Mouse (Mus musculus) hindbrain, embryonic 14.5 days (tissue): ENCODE data around the gene P4ha2. TPM values are rescaled to one million over a fixed set of nuclear protein-coding genes. Genes with fewer than 3 reads are reported as not detected.

Experiments used
- ATAC-seq: fragments of 200-750 bp; cut with Nextera tagmentation; 2 replicates; pipeline ENCODE4 v1.8.0; 2017; ENCODE audit warnings: moderate number of reproducible peaks, mild to moderate bottlenecking, moderate TSS enrichment, moderate library complexity; ENCODE audit not compliant: low FRiP score
- DNase-seq: peaks from one replicate; pipeline ENCODE4 v3.0.0-alpha.2; 2015; ENCODE audit warnings: low spot score
- H3K27ac ChIP-seq: fragments of 300-500 bp; sonication (generic); 2 replicates; pipeline ENCODE4 v1.5.1; 2014; ENCODE audit warnings: mild to moderate bottlenecking, moderate library complexity
- H3K27me3 ChIP-seq: fragments of 300-500 bp; sonication (generic); 2 replicates; pipeline ENCODE4 v1.6.1; 2014; ENCODE audit warnings: mild to moderate bottlenecking, low read length, mixed read lengths; ENCODE audit not compliant: control insufficient read depth, insufficient read depth
- H3K36me3 ChIP-seq: fragments of 300-500 bp; sonication (generic); replicated peaks from 2 replicates; pipeline ENCODE4 v1.6.1; 2014; ENCODE audit not compliant: control insufficient read depth, insufficient read depth
- H3K4me1 ChIP-seq: fragments of 300-500 bp; sonication (generic); replicated peaks from 2 replicates; pipeline ENCODE4 v1.6.1; 2014; ENCODE audit warnings: antibody characterized with exemption, low read length, mixed read lengths; ENCODE audit not compliant: control insufficient read depth, insufficient read depth
- H3K4me2 ChIP-seq: fragments of 300-500 bp; sonication (generic); replicated peaks from 2 replicates; pipeline ENCODE4 v1.6.1; 2014; ENCODE audit warnings: mild to moderate bottlenecking, moderate library complexity
- H3K4me3 ChIP-seq: fragments of 300-500 bp; sonication (generic); replicated peaks from 2 replicates; pipeline ENCODE4 v1.5.1; 2014; ENCODE audit warnings: mild to moderate bottlenecking, low read length
- H3K9ac ChIP-seq: fragments of 300-500 bp; sonication (generic); 2 replicates; pipeline ENCODE4 v1.6.1; 2014
- H3K9me3 ChIP-seq: fragments of 300-500 bp; sonication (generic); 2 replicates; pipeline ENCODE4 v1.6.1; 2016; ENCODE audit warnings: low read length; ENCODE audit not compliant: control insufficient read depth
- WGBS: fragments of 180-500 bp; shearing (Covaris S2); extraction: QIAGEN DNeasy Blood & Tissue Kit; methylation state at CpG from one replicate; pipeline ENCODE4 v1.1.7; 2014; 5-methylcytosine and 5-hydroxymethylcytosine counted together
- polyA plus RNA-seq: library from polyadenylated mRNA; unstranded; fragments of >200 nt; fragmentation: Nextera tagmentation; extraction: Ambion mirVana; gene quantifications from 2 replicates; pipeline ENCODE4 v1.2.1, GENCODE M21; 2014

P4ha2 gene
- polyA plus RNA-seq, 1 experiment from 2014 or later: 10.4 TPM

GRCm38 (mm10) chr11:54080435-54080834 is 19.5 kb upstream of the P4ha2 start:
- Histone ChIP-seq H3K27me3 (no peaks in the 10 kb centered on the region), H3K4me3 (no peak overlapping the region), H3K27ac (no peak overlapping the region), H3K4me1 (no peaks in the 10 kb centered on the region), H3K36me3 (no peaks in the 10 kb centered on the region), H3K4me2 (no peak overlapping the region), H3K9me3 (no peaks in the 10 kb centered on the region), H3K9ac (no peak overlapping the region)
- WGBS: 39% methylated on average over 7 of the region's 7 CpGs
- DNase-seq (no peak), ATAC-seq (no peak)

DNA sequence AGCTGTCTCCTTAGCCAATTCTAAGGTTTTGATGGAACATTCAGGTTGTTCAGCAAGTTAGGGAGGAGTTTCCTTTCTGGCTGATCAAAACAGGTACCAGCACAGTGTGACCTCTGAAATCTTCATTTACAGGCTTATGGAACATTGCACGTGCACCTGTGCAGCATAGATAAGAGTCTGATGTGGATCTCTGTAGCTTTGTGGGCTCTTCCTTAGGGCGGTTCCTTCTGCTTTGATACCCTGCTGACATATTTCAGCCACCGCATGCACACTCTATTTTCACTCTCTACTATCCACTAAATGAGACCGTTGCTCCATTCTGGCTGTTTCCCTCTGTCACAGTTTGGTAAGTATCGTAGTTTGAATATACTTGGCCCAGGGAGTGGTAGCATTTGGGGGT is 17.2 kb upstream of the P4ha2 start:
- WGBS: 94% methylated on average over 5 of the region's 5 CpGs
- Histone ChIP-seq H3K9ac (no peak overlapping the region), H3K27ac (no peak overlapping the region), H3K4me2 (no peak overlapping the region), H3K9me3 (no peaks in the 10 kb centered on the region), H3K4me1 (no peaks in the 10 kb centered on the region), H3K36me3 (no peaks in the 10 kb centered on the region), H3K4me3 (no peak overlapping the region), H3K27me3 (no peaks in the 10 kb centered on the region)
- ATAC-seq: no peak
- no peak for DNase-seq

DNA sequence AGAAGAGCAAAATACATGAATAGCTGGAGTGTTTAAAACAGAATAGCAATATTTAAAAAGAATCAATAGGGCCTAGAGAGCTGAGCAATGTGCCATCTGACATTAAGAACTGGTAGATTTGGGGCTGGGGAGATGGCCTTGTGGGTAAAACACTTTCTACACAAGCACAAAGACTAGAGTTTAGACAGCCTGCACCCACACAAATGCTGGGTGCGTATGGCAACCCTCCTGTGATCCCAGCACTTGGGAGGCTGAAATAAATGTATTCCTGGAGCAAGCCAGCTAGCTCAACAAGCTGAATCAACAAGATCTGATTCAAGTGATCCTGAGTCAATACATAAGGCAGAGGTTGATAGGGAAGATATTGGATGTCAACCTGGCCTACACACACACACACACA is 14.9 kb upstream of the P4ha2 start:
- no peaks in the 10 kb centered on the region for H3K36me3 ChIP-seq
- H3K27me3 ChIP-seq: no peaks in the 10 kb centered on the region
- H3K27ac ChIP-seq: no peak overlapping the region
- H3K4me3 ChIP-seq: no peak overlapping the region
- H3K9ac ChIP-seq: no peak overlapping the region
- WGBS: 95% methylated on average over 1 of the region's 1 CpGs
- no peak for ATAC-seq
- H3K9me3 ChIP-seq: no peaks in the 10 kb centered on the region
- no peaks in the 10 kb centered on the region for H3K4me1 ChIP-seq
- no peak for DNase-seq
- no peak overlapping the region for H3K4me2 ChIP-seq

DNA sequence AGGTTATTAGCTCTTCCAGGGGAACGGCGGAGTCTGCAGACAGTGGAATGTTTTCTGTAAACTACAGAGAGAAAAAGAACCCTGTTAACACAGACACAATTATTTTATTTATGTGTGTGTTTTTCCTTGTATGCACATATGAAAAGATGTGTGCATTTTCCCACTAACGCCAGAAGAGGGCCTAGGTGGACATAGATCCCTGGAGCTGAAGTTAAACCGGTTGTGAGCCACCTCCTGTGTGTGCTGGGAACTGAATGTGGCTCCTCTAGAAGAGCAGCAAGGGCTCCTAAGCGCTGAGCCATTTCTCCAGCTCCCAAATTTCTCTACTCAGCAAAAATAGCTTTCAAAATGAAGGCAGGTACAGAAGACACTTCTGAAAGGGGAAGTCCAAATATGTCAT is 14.1 kb upstream of the P4ha2 start:
- WGBS: 51% methylated on average over 5 of the region's 5 CpGs
- Histone ChIP-seq H3K27me3 (no peaks in the 10 kb centered on the region), H3K9me3 (no peaks in the 10 kb centered on the region), H3K4me2 (no peak overlapping the region), H3K36me3 (no peaks in the 10 kb centered on the region), H3K9ac (no peak overlapping the region), H3K4me3 (no peak overlapping the region), H3K27ac (no peak overlapping the region), H3K4me1 (no peaks in the 10 kb centered on the region)
- no peak for ATAC-seq
- no peak for DNase-seq

DNA sequence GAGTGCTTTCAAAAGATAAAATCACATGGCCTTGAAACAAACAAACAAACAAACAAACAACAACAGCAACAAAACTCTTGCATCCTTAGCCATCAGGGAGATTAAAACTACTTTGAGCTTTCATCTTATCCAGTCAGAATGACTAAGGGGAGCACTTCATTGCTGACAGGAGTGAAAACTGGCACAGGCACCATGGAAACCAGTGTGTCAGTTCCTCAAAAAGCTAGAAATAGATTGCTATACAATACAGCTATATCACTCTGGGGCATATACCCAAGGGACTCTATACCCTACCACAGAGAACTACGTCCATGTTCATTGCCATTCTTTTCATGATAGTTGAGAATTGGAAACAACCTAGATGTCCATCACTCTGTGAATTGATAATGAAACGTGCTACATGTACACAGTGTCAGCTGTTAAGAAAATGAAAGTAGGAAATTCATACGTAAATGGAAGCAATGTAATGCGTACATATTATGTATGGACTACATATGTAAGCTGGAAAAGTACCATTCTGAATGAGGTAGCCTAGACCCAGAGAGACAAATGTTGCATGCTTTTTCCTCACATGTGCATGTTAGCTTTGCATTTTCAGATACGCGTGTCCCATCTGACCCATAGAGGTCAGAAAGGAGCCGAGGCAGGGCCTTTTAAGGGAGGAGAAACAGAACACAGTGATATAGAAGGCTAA is 11.5 kb upstream of the P4ha2 start:
- no peak overlapping the region for H3K4me2 ChIP-seq
- H3K9ac ChIP-seq: no peak overlapping the region
- no peaks in the 10 kb centered on the region for H3K4me1 ChIP-seq
- ATAC-seq (no peak), DNase-seq (no peak)
- no peaks in the 10 kb centered on the region for H3K27me3 ChIP-seq
- no peaks in the 10 kb centered on the region for H3K36me3 ChIP-seq
- WGBS: 82% methylated on average over 7 of the region's 7 CpGs
- H3K4me3 ChIP-seq: no peak overlapping the region
- H3K9me3 ChIP-seq: no peaks in the 10 kb centered on the region
- H3K27ac ChIP-seq: no peak overlapping the region

DNA sequence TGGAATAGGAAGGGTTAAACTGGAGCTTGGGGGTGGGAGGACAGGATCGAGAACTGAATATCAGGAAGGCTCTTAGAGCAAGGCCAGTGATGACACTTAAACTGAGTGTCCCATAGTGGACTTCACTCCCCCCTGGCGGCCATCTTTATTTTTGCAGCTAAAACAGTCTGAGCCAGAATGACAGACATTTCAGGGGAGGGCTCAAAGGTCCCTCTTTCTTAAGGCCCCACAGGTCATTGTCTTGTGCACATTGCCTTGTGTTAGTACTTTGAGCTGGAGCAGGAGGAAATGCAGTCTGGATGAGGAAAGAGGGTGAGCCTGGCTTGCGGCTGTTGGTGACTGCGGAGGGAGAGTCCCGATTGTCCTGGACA is 11.0 kb upstream of the P4ha2 start:
- no peak overlapping the region for H3K27ac ChIP-seq
- no peak overlapping the region for H3K4me3 ChIP-seq
- H3K36me3 ChIP-seq: no peaks in the 10 kb centered on the region
- H3K9me3 ChIP-seq: no peaks in the 10 kb centered on the region
- H3K4me2 ChIP-seq: no peak overlapping the region
- 45% methylated on average over 5 of the region's 5 CpGs for WGBS
- ATAC-seq: no peak; the same call in 1 of the 2 replicates
- no peak overlapping the region for H3K9ac ChIP-seq
- H3K4me1 ChIP-seq: no peaks in the 10 kb centered on the region
- H3K27me3 ChIP-seq: no peaks in the 10 kb centered on the region
- peak; percentile 77 for DNase-seq

DNA sequence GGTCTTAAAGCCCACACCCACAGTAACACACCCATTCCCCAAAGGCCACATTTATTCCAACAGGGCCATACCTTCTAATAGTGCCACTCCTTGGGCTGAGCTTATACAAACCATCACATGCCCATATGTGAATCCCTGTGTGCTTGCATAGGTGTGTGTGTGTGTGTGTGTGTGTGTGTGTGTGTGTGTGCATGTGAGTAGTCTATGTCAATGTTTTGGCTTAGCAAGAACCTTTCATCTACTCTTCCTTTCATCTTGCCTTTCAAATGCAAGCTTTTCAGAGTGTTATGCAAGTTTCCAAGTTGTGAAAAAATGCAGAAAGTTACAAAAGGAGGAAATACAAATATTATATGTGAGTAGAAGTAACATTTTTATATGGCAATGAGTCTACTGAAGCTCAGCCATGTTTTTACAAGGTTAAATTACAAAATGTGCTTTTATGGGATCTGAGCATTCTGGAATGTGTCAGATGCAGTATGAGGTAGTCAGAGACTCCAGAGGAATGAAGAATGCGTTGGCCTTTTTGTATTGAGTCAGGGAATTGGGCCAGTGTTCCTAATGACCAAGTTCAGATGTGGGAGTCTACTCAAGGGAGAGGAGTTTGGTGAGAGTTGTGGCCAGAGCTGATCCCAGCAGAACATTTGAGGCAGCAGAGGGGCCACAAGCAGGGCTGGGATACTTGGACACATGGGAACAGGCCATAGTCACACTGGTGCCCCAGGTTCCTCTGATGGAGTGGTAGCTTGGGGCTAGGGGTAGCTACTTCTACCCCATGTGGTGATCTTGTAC is 9.6 kb upstream of the P4ha2 start:
- Histone ChIP-seq H3K27ac (no peak overlapping the region), H3K4me1 (no peaks in the 10 kb centered on the region), H3K9me3 (no peaks in the 10 kb centered on the region), H3K27me3 (no peaks in the 10 kb centered on the region), H3K36me3 (no peaks in the 10 kb centered on the region), H3K4me3 (no peak overlapping the region), H3K9ac (no peak overlapping the region), H3K4me2 (no peak overlapping the region)
- ATAC-seq: no peak
- DNase-seq: no peak
- 83% methylated on average over 1 of the region's 1 CpGs for WGBS

- no peak overlapping the region for H3K9ac ChIP-seq
- H3K4me1 ChIP-seq: no peaks in the 10 kb centered on the region
- H3K27me3 ChIP-seq: no peaks in the 10 kb centered on the region
- no peaks in the 10 kb centered on the region for H3K36me3 ChIP-seq
- no peak for ATAC-seq
- no peak overlapping the region for H3K4me3 ChIP-seq
- H3K9me3 ChIP-seq: no peaks in the 10 kb centered on the region
- no peak overlapping the region for H3K4me2 ChIP-seq
- H3K27ac ChIP-seq: no peak overlapping the region
- WGBS: 53% methylated on average over 8 of the region's 8 CpGs
- DNase-seq: no peak
These were observed 8.2 kb upstream of the P4ha2 start for GRCm38 (mm10) chr11:54091726-54092125.

DNA sequence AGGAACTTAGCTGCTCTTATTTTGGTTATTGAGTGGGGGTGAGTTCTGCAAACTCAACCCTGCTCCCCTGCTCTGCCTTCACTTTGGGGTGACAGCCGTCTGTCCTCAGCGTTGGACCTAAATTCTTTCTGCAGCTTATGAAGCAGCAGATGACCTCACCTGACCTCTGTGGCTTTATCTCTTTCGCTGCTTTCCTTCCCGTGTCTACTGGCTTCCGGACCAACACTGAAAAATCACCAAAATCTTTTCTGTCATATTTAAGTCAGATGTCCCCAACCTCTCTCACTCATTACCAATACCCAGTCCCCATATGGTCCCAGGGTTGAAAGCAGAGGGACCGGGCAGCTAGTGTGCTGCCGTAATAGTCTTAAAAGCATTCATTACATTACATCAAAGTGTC is 7.7 kb upstream of the P4ha2 start:
- H3K27me3 ChIP-seq: no peaks in the 10 kb centered on the region
- ATAC-seq: no peak
- 77% methylated on average over 7 of the region's 7 CpGs for WGBS
- no peaks in the 10 kb centered on the region for H3K9me3 ChIP-seq
- H3K4me1 ChIP-seq: no peaks in the 10 kb centered on the region
- H3K4me2 ChIP-seq: no peak overlapping the region
- no peak overlapping the region for H3K9ac ChIP-seq
- no peaks in the 10 kb centered on the region for H3K36me3 ChIP-seq
- no peak overlapping the region for H3K27ac ChIP-seq
- DNase-seq: no peak
- H3K4me3 ChIP-seq: no peak overlapping the region
